Mouse (Mus musculus) forebrain, embryonic 11.5 days (tissue): ENCODE measurements around the gene Cic. TPM values are rescaled to one million over a fixed set of nuclear protein-coding genes. Genes with fewer than 3 reads are reported as not detected.

Experiments
- ATAC-seq: fragments of 200-750 bp; cut with Nextera tagmentation; replicated peaks from 2 replicates; pipeline ENCODE4 v1.8.0; 2017; ENCODE audit warnings: moderate TSS enrichment; ENCODE audit not compliant: low FRiP score
- DNase-seq: peaks from one replicate; pipeline ENCODE4 v3.0.0-alpha.2; 2017; ENCODE audit warnings: low spot score
- H3K27ac ChIP-seq: fragments of 300-500 bp; sonication (generic); 2 replicates; pipeline ENCODE4 v1.5.1; 2014; ENCODE audit warnings: low read depth, low read length
- H3K27me3 ChIP-seq: fragments of 300-500 bp; sonication (generic); 2 replicates; pipeline ENCODE4 v1.6.1; 2014; ENCODE audit warnings: mild to moderate bottlenecking, low read length, mixed read lengths; ENCODE audit not compliant: control insufficient read depth, insufficient read depth
- H3K36me3 ChIP-seq: fragments of 300-500 bp; sonication (generic); 2 replicates; pipeline ENCODE4 v1.6.1; 2014; ENCODE audit warnings: mild to moderate bottlenecking, low read length, moderate library complexity, mixed read lengths; ENCODE audit not compliant: control insufficient read depth, insufficient read depth
- H3K4me1 ChIP-seq: fragments of 300-500 bp; sonication (generic); replicated peaks from 2 replicates; pipeline ENCODE4 v1.6.1; 2014; ENCODE audit warnings: low read length, mixed read lengths; ENCODE audit not compliant: control insufficient read depth, insufficient read depth
- H3K4me2 ChIP-seq: fragments of 300-500 bp; sonication (generic); 2 replicates; pipeline ENCODE4 v1.6.1; 2014; ENCODE audit warnings: low read depth, mild to moderate bottlenecking, low read length, moderate library complexity, mixed read lengths; ENCODE audit not compliant: severe bottlenecking
- H3K4me3 ChIP-seq: fragments of 300-500 bp; sonication (generic); 2 replicates; pipeline ENCODE4 v1.5.1; 2014; ENCODE audit warnings: low read depth, low read length
- H3K9ac ChIP-seq: fragments of 300-500 bp; sonication (generic); 2 replicates; pipeline ENCODE4 v1.6.1; 2014; ENCODE audit warnings: low read length
- H3K9me3 ChIP-seq: fragments of 300-500 bp; sonication (generic); 2 replicates; pipeline ENCODE4 v1.6.1; 2016; ENCODE audit warnings: low read length, mixed read lengths; ENCODE audit not compliant: control insufficient read depth
- WGBS: fragments of 180-500 bp; shearing (Covaris S2); extraction: QIAGEN DNeasy Blood & Tissue Kit; methylation state at CpG from one replicate; pipeline ENCODE4 v1.1.7; 2014; 5-methylcytosine and 5-hydroxymethylcytosine counted together
- polyA plus RNA-seq: library from polyadenylated mRNA; unstranded; fragments of >200 nt; fragmentation: Nextera tagmentation; extraction: Ambion mirVana; gene quantifications from 2 replicates; pipeline ENCODE4 v1.2.1, GENCODE M21; 2014

Cic gene
- polyA plus RNA-seq, 1 experiment from 2014 or later, result 44.2 TPM

- no peak overlapping the region for H3K9ac ChIP-seq
- H3K27me3 ChIP-seq, result peaks cover 13% of the 10 kb centered on the region
- 64% methylated on average over 17 of the region's 17 CpGs for WGBS
Observed at GRCm38 (mm10) chr7:25308702-25309318, 41.3 kb downstream of the Cic start.

GRCm38 (mm10) chr7:25309425-25309824, 41.9 kb downstream of the Cic start:
- Histone ChIP-seq H3K4me1 (peaks cover 3% of the 10 kb centered on the region; the same call in 1 of the 2 replicates), H3K4me3 (no peak overlapping the region), H3K9ac (no peak overlapping the region), H3K27me3 (peaks cover 19% of the 10 kb centered on the region), H3K9me3 (no peaks in the 10 kb centered on the region), H3K36me3 (no peaks in the 10 kb centered on the region), H3K4me2 (no peak overlapping the region), H3K27ac (no peak overlapping the region)
- DNase-seq (no peak), ATAC-seq (no peak)
- 86% methylated on average over 9 of the region's 9 CpGs for WGBS

More at GRCm38 (mm10) chr7:25308702-25309318, 41.3 kb downstream of the Cic start:
- Histone ChIP-seq H3K27ac (no peak overlapping the region), H3K4me2 (no peak overlapping the region), H3K4me3 (no peak overlapping the region), H3K4me1 (peaks cover 3% of the 10 kb centered on the region; the same call in 1 of the 2 replicates), H3K36me3 (no peaks in the 10 kb centered on the region), H3K9me3 (no peaks in the 10 kb centered on the region)
- ATAC-seq (no peak), DNase-seq (no peak)

GRCm38 (mm10) chr7:25311193-25311592, 43.7 kb downstream of the Cic start:
- Histone ChIP-seq H3K9ac (no peak overlapping the region), H3K27me3 (peaks cover 34% of the 10 kb centered on the region), H3K36me3 (no peaks in the 10 kb centered on the region)

GRCm38 (mm10) chr7:25313325-25313724, 45.8 kb downstream of the Cic start:
- H3K4me2 ChIP-seq, result no peak overlapping the region
- H3K27ac ChIP-seq, result no peak overlapping the region
- no peak for ATAC-seq
- no peak for DNase-seq
- no peak overlapping the region for H3K9ac ChIP-seq
- peaks cover 18% of the 10 kb centered on the region for H3K4me1 ChIP-seq
- H3K4me3 ChIP-seq, result no peak overlapping the region
- peaks cover 30% of the 10 kb centered on the region for H3K27me3 ChIP-seq
- 52% methylated on average over 7 of the region's 7 CpGs for WGBS
- H3K36me3 ChIP-seq, result no peaks in the 10 kb centered on the region
- no peaks in the 10 kb centered on the region for H3K9me3 ChIP-seq

More at GRCm38 (mm10) chr7:25311193-25311592, 43.7 kb downstream of the Cic start:
- WGBS, result 84% methylated on average over 11 of the region's 11 CpGs
- DNase-seq, result no peak
- Histone ChIP-seq H3K4me1 (peaks cover 15% of the 10 kb centered on the region), H3K4me3 (no peak overlapping the region), H3K4me2 (no peak overlapping the region), H3K27ac (no peak overlapping the region), H3K9me3 (no peaks in the 10 kb centered on the region)
- no peak for ATAC-seq

GRCm38 (mm10) chr7:25314606-25315305, 47.3 kb downstream of the Cic start:
- no peaks in the 10 kb centered on the region for H3K36me3 ChIP-seq
- 2% methylated on average over 45 of the region's 51 CpGs for WGBS
- H3K27ac ChIP-seq, result no peak overlapping the region
- ATAC-seq, result no peak
- peak; percentile 70 for DNase-seq
- peak overlapping the region; percentile 56 for H3K9ac ChIP-seq
- H3K4me1 ChIP-seq, result peaks cover 18% of the 10 kb centered on the region
- peak overlapping the region; percentile 40 for H3K4me3 ChIP-seq
- no peaks in the 10 kb centered on the region for H3K9me3 ChIP-seq
- H3K27me3 ChIP-seq, result peaks cover 30% of the 10 kb centered on the region
- peak overlapping the region; percentile 60 for H3K4me2 ChIP-seq

- H3K9me3 ChIP-seq, result no peaks in the 10 kb centered on the region
- no peaks in the 10 kb centered on the region for H3K36me3 ChIP-seq
- H3K9ac ChIP-seq, result peak overlapping the region; percentile 56
- under 1% methylated on average over 65 of the region's 69 CpGs for WGBS
- H3K27me3 ChIP-seq, result peaks cover 30% of the 10 kb centered on the region
- peak overlapping the region; percentile 40 for H3K4me3 ChIP-seq
- DNase-seq (peak; percentile 70), ATAC-seq (no peak)
- H3K4me1 ChIP-seq, result peaks cover 18% of the 10 kb centered on the region
- no peak overlapping the region for H3K27ac ChIP-seq
- H3K4me2 ChIP-seq, result peak overlapping the region; percentile 60
Observed at GRCm38 (mm10) chr7:25315306-25316041, 48.0 kb downstream of the Cic start.

GRCm38 (mm10) chr7:25316532-25317445, 49.3 kb downstream of the Cic start, which contains the start of gene Megf8:
Megf8 (plus strand) TSS chr7:25317164.
- under 1% methylated on average over 52 of the region's 52 CpGs for WGBS
- Histone ChIP-seq H3K27ac (peak within 1 kb of the TSS; percentile 74), H3K36me3 (no peaks in the 10 kb centered on the region)

More at GRCm38 (mm10) chr7:25316532-25317445, 49.3 kb downstream of the Cic start, which contains the start of gene Megf8:
- Histone ChIP-seq H3K9me3 (no peaks in the 10 kb centered on the region), H3K4me1 (peaks cover 21% of the 10 kb centered on the region), H3K9ac (peak within 1 kb of the TSS; percentile 83), H3K27me3 (peaks cover 30% of the 10 kb centered on the region), H3K4me2 (peak within 1 kb of the TSS; percentile 87), H3K4me3 (peak within 1 kb of the TSS; percentile 62)
- peak; percentile 96 for DNase-seq
- ATAC-seq, result peak; percentile 98
